Mouse (Mus musculus) brown adipose tissue, adult 24 weeks (tissue): ENCODE data around the gene Tmem254c. TPM values are rescaled to one million over a fixed set of nuclear protein-coding genes. Genes with fewer than 3 reads are reported as not detected.
"Not testable (repeated sequence)": the region's sequence is repeated elsewhere in the genome, so short reads cannot be mapped to it uniquely, and the experiment has no call there.

Experiments
- H3K27ac ChIP-seq: fragments of 200-500 bp; replicated peaks from 2 replicates; pipeline ENCODE4 v1.5.1; 2012; ENCODE audit warnings: low read depth, mild to moderate bottlenecking, low read length
- H3K4me1 ChIP-seq: fragments of 200-500 bp; 2 replicates; pipeline ENCODE4 v1.6.1; 2012; ENCODE audit warnings: low read length, mixed read lengths; ENCODE audit not compliant: control insufficient read depth, insufficient read depth, insufficient read length
- H3K4me3 ChIP-seq: fragments of 200-500 bp; 2 replicates; pipeline ENCODE4 v1.5.1; 2012; ENCODE audit warnings: low read depth, mild to moderate bottlenecking, low read length, moderate library complexity; ENCODE audit not compliant: insufficient read depth
- polyA plus RNA-seq: library from polyadenylated mRNA; stranded (reverse); fragments of >200 nt; gene quantifications from 2 replicates; pipeline ENCODE4 v1.2.4, GENCODE M21; 2012; ENCODE audit not compliant: missing spikeins, insufficient read depth, insufficient read length

Tmem254c gene
- not detected in 2 replicates for polyA plus RNA-seq

DNA sequence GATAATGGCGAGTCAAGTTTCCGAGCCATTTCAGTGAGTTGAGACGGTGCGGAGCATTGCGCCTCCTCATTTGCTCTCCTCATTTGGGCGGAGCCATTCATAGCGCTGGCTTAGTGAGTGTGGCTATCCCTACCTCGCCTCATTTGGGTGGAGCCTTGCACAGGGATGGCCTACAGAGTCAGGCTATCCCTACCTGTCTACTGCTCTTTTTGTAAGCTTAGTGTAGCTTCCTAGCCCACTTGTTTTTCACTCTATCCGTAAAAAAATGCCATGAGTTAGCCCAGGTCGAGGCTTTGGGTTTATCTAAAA, at the start of gene Tmem254c:
TSS of gene Tmem254c (minus strand) at position 31 of the 309 bp plus-strand sequence.
- H3K4me1 ChIP-seq, H3K27ac ChIP-seq, H3K4me3 ChIP-seq: not testable (repeated sequence)

GRCm38 (mm10) chr14:26097622-26098021, 30.5 kb upstream of the Tmem254c start:
- H3K27ac ChIP-seq, H3K4me3 ChIP-seq, H3K4me1 ChIP-seq: not testable (repeated sequence)

DNA sequence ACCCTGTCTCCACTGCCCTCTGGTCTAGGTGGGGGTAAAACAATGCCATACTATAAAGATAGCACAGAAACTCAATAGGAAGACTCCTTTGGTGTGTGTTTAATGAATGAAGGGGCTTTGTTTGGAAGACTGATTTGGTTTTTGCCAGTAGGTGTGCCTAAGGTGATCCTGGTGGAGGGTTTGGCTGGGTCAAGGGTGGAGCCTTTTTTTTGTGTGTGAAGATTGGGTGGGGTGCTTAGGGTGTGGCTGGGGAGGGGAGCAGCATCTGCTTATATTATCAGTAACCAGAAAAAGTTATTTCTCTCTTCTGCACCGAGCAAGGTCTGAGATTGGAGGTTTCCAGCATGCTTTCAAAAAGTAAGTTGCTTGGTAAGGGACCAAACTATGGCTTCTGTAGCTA, 14.8 kb upstream of the Tmem254c start, which contains the start of gene Cphx3:
TSS of gene Cphx3 (plus strand) at position 301 of the 400 bp plus-strand sequence.
- not testable (repeated sequence) for H3K4me1 ChIP-seq, H3K4me3 ChIP-seq, H3K27ac ChIP-seq

DNA sequence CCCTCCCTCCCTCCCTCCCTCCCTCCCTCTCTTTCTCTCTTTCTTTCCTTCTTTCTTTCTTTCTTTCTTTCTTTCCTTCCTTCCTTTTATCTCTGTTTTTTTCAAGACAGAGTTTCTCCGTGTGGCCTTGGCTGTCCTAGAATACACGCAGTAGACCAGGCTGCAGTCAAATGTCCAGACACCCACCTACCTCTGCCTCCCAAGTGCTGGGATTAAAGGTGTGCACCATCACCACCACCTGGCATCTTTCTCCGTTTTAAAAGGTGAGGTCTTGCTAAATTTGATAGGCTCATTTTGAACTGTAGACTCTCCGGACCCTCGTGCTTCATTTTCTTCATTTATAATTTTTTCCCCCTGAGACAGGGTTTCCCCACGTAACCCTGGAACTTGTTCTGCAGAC, 14.1 kb upstream of the Tmem254c start, which contains the start of gene Cphx2:
TSS of gene Cphx2 (plus strand) at position 301 of the 400 bp plus-strand sequence.
- H3K27ac ChIP-seq, H3K4me3 ChIP-seq, H3K4me1 ChIP-seq: not testable (repeated sequence)

GRCm38 (mm10) chr14:26076620-26077390, 9.7 kb upstream of the Tmem254c start:
- not testable (repeated sequence) for H3K4me3 ChIP-seq, H3K27ac ChIP-seq, H3K4me1 ChIP-seq

DNA sequence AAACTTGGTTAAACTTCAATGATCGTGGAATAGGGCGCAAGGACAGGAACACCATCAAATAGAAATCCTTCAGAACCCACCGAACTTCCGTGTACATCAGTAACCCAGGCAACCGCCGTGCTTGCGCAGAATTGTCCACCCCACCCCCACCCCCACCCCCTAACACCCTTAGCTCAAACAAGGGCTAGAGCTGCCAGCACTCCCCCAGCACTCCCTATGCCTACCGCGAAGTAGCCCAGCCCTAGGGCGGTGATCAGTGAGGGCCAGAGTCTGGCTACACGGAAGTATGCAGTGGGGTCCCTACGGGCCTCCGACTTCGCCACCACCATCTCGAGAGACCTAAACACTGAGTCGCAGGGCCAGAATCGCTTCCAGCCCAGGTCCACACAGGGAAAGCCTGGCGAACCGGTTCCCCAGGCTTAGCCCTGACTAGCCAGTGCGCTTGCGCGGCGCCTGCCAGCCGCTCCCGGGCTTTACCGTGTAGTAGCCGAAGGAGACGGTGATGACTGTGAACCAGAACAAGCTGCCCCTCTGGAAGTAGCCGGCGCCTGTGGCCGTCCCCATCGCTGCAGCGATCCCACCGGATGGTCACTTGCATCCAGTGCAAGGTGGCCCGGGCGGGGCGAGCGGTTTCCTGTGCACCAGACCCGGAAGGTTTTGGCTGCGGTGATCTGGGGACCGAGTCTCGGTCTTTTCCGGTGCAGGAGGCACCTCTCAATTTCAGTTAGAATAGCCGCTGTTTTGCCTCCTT, 406 bp downstream of the Tmem254c start:
- H3K4me1 ChIP-seq, H3K4me3 ChIP-seq, H3K27ac ChIP-seq: not testable (repeated sequence)

GRCm38 (mm10) chr14:26059362-26059761, 7.8 kb downstream of the Tmem254c start:
- not testable (repeated sequence) for H3K27ac ChIP-seq, H3K4me1 ChIP-seq, H3K4me3 ChIP-seq

- H3K4me1 ChIP-seq, H3K4me3 ChIP-seq, H3K27ac ChIP-seq: not testable (repeated sequence)
These were observed 9.0 kb downstream of the Tmem254c start for GRCm38 (mm10) chr14:26058184-26058583.

DNA sequence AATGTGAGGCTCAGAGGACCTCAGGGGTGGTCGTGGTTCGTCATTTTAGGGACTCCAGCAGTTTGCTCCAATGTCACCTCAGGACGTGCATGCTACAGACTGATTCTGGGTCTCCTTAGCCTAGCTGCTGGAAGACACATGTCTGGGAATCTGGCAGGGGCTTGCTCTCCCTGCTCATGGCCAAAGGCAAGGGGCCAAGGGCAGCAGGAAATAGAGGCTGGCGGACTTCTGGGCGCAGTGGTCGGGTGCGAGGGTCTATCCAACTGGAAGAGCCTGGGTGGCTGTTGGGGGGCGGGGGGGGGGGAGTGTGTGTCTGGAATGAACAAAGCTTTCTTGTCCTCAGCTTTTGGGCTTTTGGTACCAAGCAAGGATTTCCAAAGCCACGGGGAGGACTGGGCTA, 18.4 kb downstream of the Tmem254c start:
- H3K4me3 ChIP-seq, H3K4me1 ChIP-seq, H3K27ac ChIP-seq: not testable (repeated sequence)

GRCm38 (mm10) chr14:26047026-26047425, 20.1 kb downstream of the Tmem254c start:
- H3K4me3 ChIP-seq, H3K27ac ChIP-seq, H3K4me1 ChIP-seq: not testable (repeated sequence)

GRCm38 (mm10) chr14:26045007-26045406, 22.1 kb downstream of the Tmem254c start:
- H3K4me1 ChIP-seq, H3K4me3 ChIP-seq, H3K27ac ChIP-seq: not testable (repeated sequence)

GRCm38 (mm10) chr14:26042611-26043010, 24.5 kb downstream of the Tmem254c start, which contains the start of gene Gm9780:
Gene Gm9780, minus strand, starts transcription at chr14:26042711.
- not testable (repeated sequence) for H3K4me3 ChIP-seq

GRCm38 (mm10) chr14:26035439-26035838, 31.7 kb downstream of the Tmem254c start:
- H3K4me3 ChIP-seq, H3K27ac ChIP-seq, H3K4me1 ChIP-seq: not testable (repeated sequence)

More at GRCm38 (mm10) chr14:26042611-26043010, 24.5 kb downstream of the Tmem254c start, which contains the start of gene Gm9780:
- H3K4me1 ChIP-seq, H3K27ac ChIP-seq: not testable (repeated sequence)

DNA sequence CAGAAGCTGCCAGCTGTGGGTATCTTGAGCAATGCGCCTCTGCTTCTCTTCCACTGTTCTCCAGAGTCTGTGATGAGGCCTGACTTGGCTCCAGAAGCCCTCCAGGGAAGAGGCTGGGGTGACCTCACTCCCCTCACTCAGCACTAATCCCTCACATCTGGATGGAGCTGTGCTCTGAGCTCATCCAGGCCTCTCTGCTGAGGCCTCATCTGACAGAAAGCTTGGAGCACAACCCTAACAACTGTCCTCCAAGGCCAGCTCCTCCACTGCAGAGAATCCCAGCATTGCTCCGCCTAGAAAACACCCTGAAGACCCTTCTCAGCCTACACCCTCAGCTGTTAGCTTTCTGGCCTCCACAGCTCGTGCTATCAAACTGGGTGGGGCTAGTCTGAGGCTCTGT, 32.8 kb downstream of the Tmem254c start:
- H3K4me3 ChIP-seq, H3K4me1 ChIP-seq, H3K27ac ChIP-seq: not testable (repeated sequence)

DNA sequence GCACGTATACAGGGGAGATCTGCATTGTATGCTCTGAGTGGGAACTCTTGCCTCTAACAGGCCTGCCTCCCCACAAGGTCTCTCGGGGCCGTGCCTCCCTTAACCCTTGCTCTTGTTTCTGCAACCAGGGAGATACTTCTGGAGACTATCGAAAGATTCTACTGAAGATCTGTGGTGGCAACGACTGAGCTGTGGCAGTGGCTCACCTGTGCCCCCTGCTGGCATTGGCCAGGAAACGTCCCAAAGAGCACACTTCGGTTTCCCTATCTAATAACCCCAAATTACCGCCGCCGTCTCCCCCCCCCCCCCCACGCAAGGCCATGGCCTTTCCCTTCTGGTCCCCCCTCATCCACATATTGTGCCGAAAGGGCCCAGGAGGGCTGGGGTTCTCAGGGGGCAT, 41.5 kb downstream of the Tmem254c start:
- not testable (repeated sequence) for H3K4me1 ChIP-seq, H3K27ac ChIP-seq, H3K4me3 ChIP-seq

GRCm38 (mm10) chr14:26022831-26023230, 44.3 kb downstream of the Tmem254c start:
- H3K27ac ChIP-seq, H3K4me1 ChIP-seq, H3K4me3 ChIP-seq: not testable (repeated sequence)
